Mouse (Mus musculus) kidney, adult 2 months (tissue): ENCODE measurements around the gene Rpp25.

Experiments
- CTCF ChIP-seq: fragments of 200-500 bp; conservative IDR thresholded peaks from 2 replicates; pipeline ENCODE4 v1.5.1; 2011; ENCODE audit warnings: low read depth, mild to moderate bottlenecking, control low read depth, low read length, moderate library complexity, mixed read lengths; ENCODE audit not compliant: insufficient read depth, insufficient read length
- POLR2A ChIP-seq: fragments of 200-500 bp; IDR thresholded peaks from one replicate; pipeline ENCODE4 v1.6.1; 2011; ENCODE audit warnings: low read depth, low read length, control low read depth

DNA sequence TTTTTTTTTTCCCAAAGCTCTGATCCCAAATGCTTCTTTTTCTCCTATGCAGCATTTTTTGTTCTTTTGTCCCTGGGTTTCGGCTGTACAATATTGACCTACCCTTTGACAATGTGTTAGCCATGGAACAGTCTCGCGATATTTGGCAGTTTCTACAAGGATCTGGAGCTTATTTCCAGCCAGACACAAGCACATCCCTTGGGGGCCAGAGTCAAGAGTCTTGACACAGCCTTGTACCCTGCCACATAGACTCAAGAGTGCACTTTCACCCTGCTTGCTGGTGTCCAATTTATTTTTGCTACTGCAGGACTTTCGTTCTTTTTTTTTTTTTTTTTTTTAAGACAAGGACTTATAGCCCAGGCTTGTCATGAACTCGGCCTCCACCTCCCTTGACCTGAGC, 32.5 kb downstream of the Rpp25 start:
- TF ChIP-seq CTCF = no peak
- TF ChIP-seq POLR2A = no peak
